Mouse (Mus musculus): Measurements from ENCODE around the gene Cdkl1. TPM values are rescaled to one million over a fixed set of nuclear protein-coding genes. Genes with fewer than 3 reads are reported as not detected.

The Cdkl1 gene
- total and polyA plus RNA-seq, 3 experiments, result 0.31 TPM; not detected in 2

GRCm38 (mm10) chr12:69713628-69714027, 77.4 kb downstream of the Cdkl1 start:
- Histone ChIP-seq H3K4me2 (ENCODE audit: insufficient read depth, low read depth, poor library complexity, severe bottlenecking) (no peak overlapping the region), H3K79me2 (replicated peaks; ENCODE audit: control insufficient read depth, extremely low read depth, insufficient read depth, poor library complexity, severe bottlenecking) (no peaks in the 10 kb centered on the region), H3K4me1 (ENCODE audit: control insufficient read depth in 1 of 2, insufficient read depth in 2 of 2) (no peaks in the 10 kb centered on the region), H3K9ac (ENCODE audit: insufficient read depth, low read depth) (no peak overlapping the region), H3K27ac (ENCODE audit: insufficient read depth, low read depth) (no peak overlapping the region), H3K9me3 (replicated peaks; ENCODE audit: low read length) (no peaks in the 10 kb centered on the region), H3K4me3 (replicated peaks in 1 of 3; ENCODE audit: low read depth in 2 of 3, low read length in 2 of 3, poor library complexity in 1 of 3) (no peak overlapping the region), H3K36me3 (replicated peaks in 1 of 2; ENCODE audit: control insufficient read depth in 1 of 2, insufficient read depth in 1 of 2, low read length in 1 of 2) (peaks cover 14 to 34% of the 10 kb centered on the region in 2 experiments), H3K27me3 (replicated peaks) (no peaks in the 10 kb centered on the region)
- no peak for TF ChIP-seq ELF1 (IDR thresholded peaks at IDR 0.05; ENCODE audit: low read depth, low read length)
- TF ChIP-seq CTCF (conservative IDR thresholded peaks at IDR 0.05 in 1 of 2, IDR thresholded peaks at IDR 0.05 in 1 of 2; ENCODE audit: low read depth in 2 of 2, low read length in 2 of 2), result no peak
- no peak for TF ChIP-seq UBTF (IDR thresholded peaks at IDR 0.05; ENCODE audit: low read depth, low read length)
- TF ChIP-seq ZC3H11A (IDR thresholded peaks at IDR 0.05; ENCODE audit: low read depth, low read length), result no peak
- no peak for TF ChIP-seq PAX5 (IDR thresholded peaks at IDR 0.05; ENCODE audit: low read length)
- no peak for TF ChIP-seq NRF1 (IDR thresholded peaks at IDR 0.05; ENCODE audit: low read depth, low read length)
- no peak for TF ChIP-seq JUND (conservative IDR thresholded peaks at IDR 0.05; ENCODE audit: low read depth, low read length)
- in situ Hi-C loops (cut with MboI; ENCODE audit: low pct_ligation_motif_present, low pct_unique_long_range_greater_than_20kb, low sequenced_read_pairs) (no loop called here), dilution Hi-C loops (cut with MboI; ENCODE audit: extremely low pct_ligation_motif_present, extremely low pct_unique_long_range_greater_than_20kb, low sequenced_read_pairs) (no loop called here)
- DNase-seq (ENCODE audit: extremely low read depth), result no peak

- no peak for DNase-seq (ENCODE audit: extremely low read depth)
- in situ Hi-C loops (cut with MboI; ENCODE audit: low pct_ligation_motif_present, low pct_unique_long_range_greater_than_20kb, low sequenced_read_pairs), result no loop called here
- Histone ChIP-seq H3K9ac (ENCODE audit: insufficient read depth, low read depth) (no peak overlapping the region), H3K9me3 (replicated peaks; ENCODE audit: low read length) (no peaks in the 10 kb centered on the region), H3K4me2 (ENCODE audit: insufficient read depth, low read depth, poor library complexity, severe bottlenecking) (no peak overlapping the region), H3K4me3 (replicated peaks in 1 of 3; ENCODE audit: low read depth in 2 of 3, low read length in 2 of 3, poor library complexity in 1 of 3) (no peak overlapping the region), H3K4me1 (ENCODE audit: control insufficient read depth in 1 of 2, insufficient read depth in 2 of 2) (no peaks in the 10 kb centered on the region), H3K27ac (ENCODE audit: insufficient read depth, low read depth) (no peak overlapping the region), H3K79me2 (replicated peaks; ENCODE audit: control insufficient read depth, extremely low read depth, insufficient read depth, poor library complexity, severe bottlenecking) (no peaks in the 10 kb centered on the region), H3K27me3 (replicated peaks) (no peaks in the 10 kb centered on the region), H3K36me3 (replicated peaks in 1 of 2; ENCODE audit: control insufficient read depth in 1 of 2, insufficient read depth in 1 of 2, low read length in 1 of 2) (peaks cover 15 to 59% of the 10 kb centered on the region in 2 experiments)
- dilution Hi-C loops (cut with MboI; ENCODE audit: extremely low pct_ligation_motif_present, extremely low pct_unique_long_range_greater_than_20kb, low sequenced_read_pairs), result no loop called here
- no peak for TF ChIP-seq GABPA (IDR thresholded peaks at IDR 0.05; ENCODE audit: insufficient replicate concordance, low read depth, low read length)
- TF ChIP-seq POLR2A (IDR thresholded peaks at IDR 0.05; ENCODE audit: low read depth, low read length), result no peak
- no peak for TF ChIP-seq MAX (IDR thresholded peaks at IDR 0.05; ENCODE audit: low read length)
- TF ChIP-seq USF2 (conservative IDR thresholded peaks at IDR 0.05; ENCODE audit: low read depth, low read length), result no peak
- TF ChIP-seq MAFK (IDR thresholded peaks at IDR 0.05; ENCODE audit: insufficient replicate concordance, low read length), result no peak
- no peak for TF ChIP-seq MYC (IDR thresholded peaks at IDR 0.05; ENCODE audit: low read depth, low read length)
- TF ChIP-seq TCF12 (IDR thresholded peaks at IDR 0.05; ENCODE audit: low read depth, low read length), result no peak
- TF ChIP-seq ZMIZ1 (IDR thresholded peaks at IDR 0.05; ENCODE audit: low read depth, low read length), result no peak
- TF ChIP-seq ELF1 (IDR thresholded peaks at IDR 0.05; ENCODE audit: low read depth, low read length), result no peak
- TF ChIP-seq UBTF (IDR thresholded peaks at IDR 0.05; ENCODE audit: low read depth, low read length), result no peak
- TF ChIP-seq ZNF384 (IDR thresholded peaks at IDR 0.05; ENCODE audit: low read depth, low read length), result no peak
- no peak for TF ChIP-seq EP300 (IDR thresholded peaks at IDR 0.05; ENCODE audit: low read length)
- TF ChIP-seq E2F4 (IDR thresholded peaks at IDR 0.05; ENCODE audit: insufficient replicate concordance, low read depth, low read length), result no peak
- no peak for TF ChIP-seq CHD1 (IDR thresholded peaks at IDR 0.05; ENCODE audit: low read depth, low read length)
- TF ChIP-seq RCOR1 (conservative IDR thresholded peaks at IDR 0.05; ENCODE audit: low read depth, low read length), result no peak
- no peak for TF ChIP-seq MEF2A (IDR thresholded peaks at IDR 0.05; ENCODE audit: borderline replicate concordance, low read depth, low read length)
- no peak for TF ChIP-seq HCFC1 (IDR thresholded peaks at IDR 0.05; ENCODE audit: low read depth, low read length)
- TF ChIP-seq PAX5 (IDR thresholded peaks at IDR 0.05; ENCODE audit: low read length), result no peak
Observed at GRCm38 (mm10) chr12:69704799-69705458, 86.1 kb downstream of the Cdkl1 start.
